Mouse (Mus musculus): ENCODE data around the gene Mpp3. TPM values are rescaled to one million over a fixed set of nuclear protein-coding genes. Genes with fewer than 3 reads are reported as not detected.
A peak's percentile ranks its signal among the peaks of the same experiment; 100 is the strongest.

Mpp3 gene
- 5.2 TPM for polyA plus RNA-seq (2021)

GRCm38 (mm10) chr11:102028087-102028816 lies at the start of gene Mpp3:
Mpp3 (minus strand) TSS chr11:102028461.
- in situ Hi-C loops (cut with MboI; ENCODE audit: low pct_unique_long_range_greater_than_20kb): no loop called here
- CTCF ChIA-PET: no interaction called here
- POLR2A ChIA-PET: no interaction called here
- H3K27me3 ChIP-seq: no peaks in the 10 kb centered on the region
- ATAC-seq: no peak
- no peak for TF ChIP-seq CTCF (IDR thresholded peaks at IDR 0.05)
- no peak for DNase-seq (ENCODE audit: low read depth, low spot score)

GRCm38 (mm10) chr11:102073722-102074121 lies 45.5 kb upstream of the Mpp3 start:
- ChIA-PET CTCF (interaction anchor here (1.6 kb wide), 1 partner anchor 29 kb away, joined by 4 read pairs; no protein-coding TSS in a partner anchor), POLR2A (no interaction called here)
- in situ Hi-C loops (cut with MboI; ENCODE audit: low pct_unique_long_range_greater_than_20kb): no loop called here
- ATAC-seq: no peak
- no peak for TF ChIP-seq CTCF (IDR thresholded peaks at IDR 0.05)
- DNase-seq (ENCODE audit: low read depth, low spot score): no peak
- no peaks in the 10 kb centered on the region for H3K27me3 ChIP-seq

- ChIA-PET POLR2A (interaction anchor here (1.2 kb wide), 1 partner anchor 11 kb away, joined by 4 read pairs; no protein-coding TSS in a partner anchor), CTCF (interaction anchor here (1.6 kb wide), 1 partner anchor 30 kb away, joined by 4 read pairs; no protein-coding TSS in a partner anchor)
- DNase-seq (ENCODE audit: low read depth, low spot score) (no peak), ATAC-seq (no peak)
- no peaks in the 10 kb centered on the region for H3K27me3 ChIP-seq
- no peak for TF ChIP-seq CTCF (IDR thresholded peaks at IDR 0.05)
- in situ Hi-C loops (cut with MboI; ENCODE audit: low pct_unique_long_range_greater_than_20kb): no loop called here
Measured at GRCm38 (mm10) chr11:102072729-102073128, 44.5 kb upstream of the Mpp3 start.

GRCm38 (mm10) chr11:102070426-102070825 lies 42.2 kb upstream of the Mpp3 start:
- no peak for ATAC-seq
- CTCF ChIA-PET: no interaction called here
- no peaks in the 10 kb centered on the region for H3K27me3 ChIP-seq
- no peak for DNase-seq (ENCODE audit: low read depth, low spot score)
- no peak for TF ChIP-seq CTCF (IDR thresholded peaks at IDR 0.05)
- in situ Hi-C loops (cut with MboI; ENCODE audit: low pct_unique_long_range_greater_than_20kb): no loop called here
- POLR2A ChIA-PET: interaction anchor here (0.5 kb wide), 1 partner anchor 213 kb away, joined by 3 read pairs; no protein-coding TSS in a partner anchor

- in situ Hi-C loops (cut with MboI; ENCODE audit: low pct_unique_long_range_greater_than_20kb): loop anchor here (5.0 kb wide), 1 partner anchor 68 kb away; no protein-coding TSS in a partner anchor
- DNase-seq (ENCODE audit: low read depth, low spot score) (no peak), ATAC-seq (no peak)
- no peaks in the 10 kb centered on the region for H3K27me3 ChIP-seq
- ChIA-PET CTCF (interaction anchor here (1.1 to 2.7 kb wide), 3 partner anchors 15 to 198 kb away, joined by 3 to 7 read pairs (median 6); no protein-coding TSS in a partner anchor), POLR2A (no interaction called here)
- TF ChIP-seq CTCF (IDR thresholded peaks at IDR 0.05): no peak
Measured at GRCm38 (mm10) chr11:102069633-102070032, 41.4 kb upstream of the Mpp3 start.

- no peak for ATAC-seq
- in situ Hi-C loops (cut with MboI; ENCODE audit: low pct_unique_long_range_greater_than_20kb): loop anchor here (5.0 kb wide), 1 partner anchor 68 kb away; no protein-coding TSS in a partner anchor
- POLR2A ChIA-PET: interaction anchor here (0.6 kb wide), 1 partner anchor 52 kb away, joined by 3 read pairs; no protein-coding TSS in a partner anchor
- no peaks in the 10 kb centered on the region for H3K27me3 ChIP-seq
- no peak for DNase-seq (ENCODE audit: low read depth, low spot score)
- TF ChIP-seq CTCF (IDR thresholded peaks at IDR 0.05): peak; percentile 60
- CTCF ChIA-PET: interaction anchor here (1.1 to 2.7 kb wide), 3 partner anchors 15 to 198 kb away, joined by 3 to 7 read pairs (median 6); no protein-coding TSS in a partner anchor
Measured at GRCm38 (mm10) chr11:102068969-102069368, 40.7 kb upstream of the Mpp3 start.

GRCm38 (mm10) chr11:102063076-102063475 lies 34.8 kb upstream of the Mpp3 start:
- ATAC-seq (no peak), DNase-seq (ENCODE audit: low read depth, low spot score) (no peak)
- CTCF ChIA-PET: interaction anchor here (0.7 to 1.8 kb wide), 2 partner anchors 9 to 33 kb away, joined by 3 to 6 read pairs; no protein-coding TSS in a partner anchor
- in situ Hi-C loops (cut with MboI; ENCODE audit: low pct_unique_long_range_greater_than_20kb): no loop called here
- no peaks in the 10 kb centered on the region for H3K27me3 ChIP-seq
- no peak for TF ChIP-seq CTCF (IDR thresholded peaks at IDR 0.05)
- POLR2A ChIA-PET: no interaction called here

- no peak for TF ChIP-seq CTCF (IDR thresholded peaks at IDR 0.05)
- DNase-seq (ENCODE audit: low read depth, low spot score): no peak
- in situ Hi-C loops (cut with MboI; ENCODE audit: low pct_unique_long_range_greater_than_20kb): no loop called here
- ChIA-PET CTCF (interaction anchor here (0.7 to 3.3 kb wide), 7 partner anchors 9 to 77 kb away, joined by 3 to 9 read pairs (median 7); no protein-coding TSS in a partner anchor), POLR2A (interaction anchor here (0.9 kb wide), 1 partner anchor 186 kb away, joined by 3 read pairs; no protein-coding TSS in a partner anchor)
- ATAC-seq: no peak
- no peaks in the 10 kb centered on the region for H3K27me3 ChIP-seq
Measured at GRCm38 (mm10) chr11:102061941-102062473, 33.7 kb upstream of the Mpp3 start.

GRCm38 (mm10) chr11:102061236-102061940 lies 33.1 kb upstream of the Mpp3 start:
- ChIA-PET CTCF (interaction anchor here (0.7 to 3.3 kb wide), 9 partner anchors 9 to 79 kb away, joined by 3 to 9 read pairs (median 6); no protein-coding TSS in a partner anchor), POLR2A (interaction anchor here (0.9 to 1.0 kb wide), 2 partner anchors 98 to 187 kb away, joined by 3 to 6 read pairs; no protein-coding TSS in a partner anchor)
- H3K27me3 ChIP-seq: no peaks in the 10 kb centered on the region
- peak; percentile 95 for TF ChIP-seq CTCF (IDR thresholded peaks at IDR 0.05)
- in situ Hi-C loops (cut with MboI; ENCODE audit: low pct_unique_long_range_greater_than_20kb): no loop called here
- DNase-seq (ENCODE audit: low read depth, low spot score) (no peak), ATAC-seq (no peak)

- CTCF ChIA-PET: interaction anchor here (1.1 to 2.9 kb wide), 5 partner anchors 9 to 87 kb away, joined by 3 to 26 read pairs (median 3); partner anchors contain the start of gene Cd300lg
- no peak for ATAC-seq
Measured at GRCm38 (mm10) chr11:102053847-102054246, 25.6 kb upstream of the Mpp3 start.

More at GRCm38 (mm10) chr11:102053847-102054246, 25.6 kb upstream of the Mpp3 start:
- in situ Hi-C loops (cut with MboI; ENCODE audit: low pct_unique_long_range_greater_than_20kb): no loop called here
- no peaks in the 10 kb centered on the region for H3K27me3 ChIP-seq
- POLR2A ChIA-PET: interaction anchor here (0.5 to 1.1 kb wide), 2 partner anchors 14 to 374 kb away, joined by 3 read pairs; no protein-coding TSS in a partner anchor
- DNase-seq (ENCODE audit: low read depth, low spot score): no peak
- TF ChIP-seq CTCF (IDR thresholded peaks at IDR 0.05): peak; percentile 76
